Mouse (Mus musculus): ENCODE data around the gene Akr1a1. TPM values are rescaled to one million over a fixed set of nuclear protein-coding genes. Genes with fewer than 3 reads are reported as not detected.

The Akr1a1 gene
- polyA plus RNA-seq, 1 experiment from 2014 or later = 609 TPM

GRCm38 (mm10) chr4:116653228-116653627 is 1.7 kb upstream of the Akr1a1 start:
- H3K4me3 ChIP-seq (ENCODE audit: low read depth, low read length) = no peak overlapping the region
- 90% methylated on average over 6 of the region's 6 CpGs for WGBS
- ATAC-seq (ENCODE audit: low FRiP score) (no peak), DNase-seq (ENCODE audit: low spot score) (no peak)
- H3K36me3 ChIP-seq (ENCODE audit: control insufficient read depth, insufficient read depth, low read length) = no peaks in the 10 kb centered on the region
- H3K27me3 ChIP-seq (ENCODE audit: control insufficient read depth, insufficient read depth, low read length) = no peaks in the 10 kb centered on the region
- H3K4me1 ChIP-seq (replicated peaks; ENCODE audit: control insufficient read depth, insufficient read depth, low read length) = peaks cover 3% of the 10 kb centered on the region; the same call in 1 of the 2 replicates
- H3K9ac ChIP-seq (ENCODE audit: low read depth, low read length) = no peak overlapping the region
- H3K9me3 ChIP-seq (ENCODE audit: control insufficient read depth, low read length) = no peaks in the 10 kb centered on the region
- no peak overlapping the region for H3K4me2 ChIP-seq (replicated peaks; ENCODE audit: low read depth, low read length)
- H3K27ac ChIP-seq (ENCODE audit: low read depth, low read length) = no peak overlapping the region

- H3K4me3 ChIP-seq (ENCODE audit: low read depth, low read length) = peak overlapping the region; percentile 98
- peak overlapping the region; percentile 63 for H3K4me2 ChIP-seq (replicated peaks; ENCODE audit: low read depth, low read length)
- H3K9me3 ChIP-seq (ENCODE audit: control insufficient read depth, low read length) = no peaks in the 10 kb centered on the region
- no peaks in the 10 kb centered on the region for H3K36me3 ChIP-seq (ENCODE audit: control insufficient read depth, insufficient read depth, low read length)
- H3K27me3 ChIP-seq (ENCODE audit: control insufficient read depth, insufficient read depth, low read length) = no peaks in the 10 kb centered on the region
- DNase-seq (ENCODE audit: low spot score) = no peak
- no peak overlapping the region for H3K27ac ChIP-seq (ENCODE audit: low read depth, low read length)
- ATAC-seq (ENCODE audit: low FRiP score) = peak; percentile 53
- 11% methylated on average over 6 of the region's 6 CpGs for WGBS
- peaks cover 3% of the 10 kb centered on the region; the same call in 1 of the 2 replicates for H3K4me1 ChIP-seq (replicated peaks; ENCODE audit: control insufficient read depth, insufficient read depth, low read length)
- peak overlapping the region; percentile 95 for H3K9ac ChIP-seq (ENCODE audit: low read depth, low read length)
Observed at GRCm38 (mm10) chr4:116651797-116652135, 286 bp upstream of the Akr1a1 start.

GRCm38 (mm10) chr4:116650365-116650764 is 1.1 kb downstream of the Akr1a1 start:
- Histone ChIP-seq H3K36me3 (ENCODE audit: control insufficient read depth, insufficient read depth, low read length) (no peaks in the 10 kb centered on the region), H3K27ac (ENCODE audit: low read depth, low read length) (peak overlapping the region; percentile 72; the same call in 1 of the 2 replicates), H3K4me1 (replicated peaks; ENCODE audit: control insufficient read depth, insufficient read depth, low read length) (peaks cover 3% of the 10 kb centered on the region; the same call in 1 of the 2 replicates), H3K9me3 (ENCODE audit: control insufficient read depth, low read length) (no peaks in the 10 kb centered on the region), H3K27me3 (ENCODE audit: control insufficient read depth, insufficient read depth, low read length) (no peaks in the 10 kb centered on the region), H3K4me2 (replicated peaks; ENCODE audit: low read depth, low read length) (peak overlapping the region; percentile 63), H3K9ac (ENCODE audit: low read depth, low read length) (peak overlapping the region; percentile 95), H3K4me3 (ENCODE audit: low read depth, low read length) (peak overlapping the region; percentile 98)
- no peak for ATAC-seq (ENCODE audit: low FRiP score)
- no peak for DNase-seq (ENCODE audit: low spot score)
- WGBS = 47% methylated on average over 5 of the region's 5 CpGs

GRCm38 (mm10) chr4:116649411-116649810 is 2.1 kb downstream of the Akr1a1 start:
- H3K9me3 ChIP-seq (ENCODE audit: control insufficient read depth, low read length) = no peaks in the 10 kb centered on the region
- no peak overlapping the region for H3K27ac ChIP-seq (ENCODE audit: low read depth, low read length)
- ATAC-seq (ENCODE audit: low FRiP score) (no peak), DNase-seq (ENCODE audit: low spot score) (no peak)
- H3K4me3 ChIP-seq (ENCODE audit: low read depth, low read length) = no peak overlapping the region
- no peaks in the 10 kb centered on the region for H3K27me3 ChIP-seq (ENCODE audit: control insufficient read depth, insufficient read depth, low read length)
- WGBS = 94% methylated on average over 2 of the region's 2 CpGs
- H3K36me3 ChIP-seq (ENCODE audit: control insufficient read depth, insufficient read depth, low read length) = 0 out of 2 replicates have a peak, but pooled peaks cover 2% of the 10 kb centered on the region
- H3K9ac ChIP-seq (ENCODE audit: low read depth, low read length) = no peak overlapping the region
- H3K4me2 ChIP-seq (replicated peaks; ENCODE audit: low read depth, low read length) = 0 out of 2 replicates have a peak overlapping the region, but pooled peaks have one; percentile 2
- H3K4me1 ChIP-seq (replicated peaks; ENCODE audit: control insufficient read depth, insufficient read depth, low read length) = peaks cover 3% of the 10 kb centered on the region; the same call in 1 of the 2 replicates

- no peak for ATAC-seq (ENCODE audit: low FRiP score)
- Histone ChIP-seq H3K4me3 (ENCODE audit: low read depth, low read length) (no peak overlapping the region), H3K27me3 (ENCODE audit: control insufficient read depth, insufficient read depth, low read length) (no peaks in the 10 kb centered on the region), H3K27ac (ENCODE audit: low read depth, low read length) (no peak overlapping the region), H3K4me1 (replicated peaks; ENCODE audit: control insufficient read depth, insufficient read depth, low read length) (peaks cover 3% of the 10 kb centered on the region; the same call in 1 of the 2 replicates), H3K36me3 (ENCODE audit: control insufficient read depth, insufficient read depth, low read length) (0 out of 2 replicates have a peak, but pooled peaks cover 4% of the 10 kb centered on the region), H3K9ac (ENCODE audit: low read depth, low read length) (no peak overlapping the region), H3K9me3 (ENCODE audit: control insufficient read depth, low read length) (no peaks in the 10 kb centered on the region), H3K4me2 (replicated peaks; ENCODE audit: low read depth, low read length) (no peak overlapping the region)
- DNase-seq (ENCODE audit: low spot score) = no peak
- 92% methylated on average over 7 of the region's 7 CpGs for WGBS
Observed at GRCm38 (mm10) chr4:116645624-116646023, 5.9 kb downstream of the Akr1a1 start.

- Histone ChIP-seq H3K9me3 (ENCODE audit: control insufficient read depth, low read length) (no peaks in the 10 kb centered on the region), H3K4me3 (ENCODE audit: low read depth, low read length) (no peak overlapping the region), H3K27ac (ENCODE audit: low read depth, low read length) (no peak overlapping the region), H3K36me3 (ENCODE audit: control insufficient read depth, insufficient read depth, low read length) (0 out of 2 replicates have a peak, but pooled peaks cover 11% of the 10 kb centered on the region), H3K9ac (ENCODE audit: low read depth, low read length) (no peak overlapping the region), H3K4me1 (replicated peaks; ENCODE audit: control insufficient read depth, insufficient read depth, low read length) (no peaks in the 10 kb centered on the region), H3K27me3 (ENCODE audit: control insufficient read depth, insufficient read depth, low read length) (no peaks in the 10 kb centered on the region), H3K4me2 (replicated peaks; ENCODE audit: low read depth, low read length) (no peak overlapping the region)
- 70% methylated on average over 6 of the region's 6 CpGs for WGBS
- DNase-seq (ENCODE audit: low spot score) (no peak), ATAC-seq (ENCODE audit: low FRiP score) (no peak)
Observed at GRCm38 (mm10) chr4:116644326-116644725, 7.2 kb downstream of the Akr1a1 start.

- H3K4me1 ChIP-seq (replicated peaks; ENCODE audit: control insufficient read depth, insufficient read depth, low read length) = no peaks in the 10 kb centered on the region
- no peak for ATAC-seq (ENCODE audit: low FRiP score)
- no peaks in the 10 kb centered on the region for H3K27me3 ChIP-seq (ENCODE audit: control insufficient read depth, insufficient read depth, low read length)
- peaks cover 21% of the 10 kb centered on the region for H3K36me3 ChIP-seq (ENCODE audit: control insufficient read depth, insufficient read depth, low read length)
- H3K27ac ChIP-seq (ENCODE audit: low read depth, low read length) = no peak overlapping the region
- H3K9ac ChIP-seq (ENCODE audit: low read depth, low read length) = no peak overlapping the region
- H3K4me3 ChIP-seq (ENCODE audit: low read depth, low read length) = no peak overlapping the region
- H3K9me3 ChIP-seq (ENCODE audit: control insufficient read depth, low read length) = no peaks in the 10 kb centered on the region
- H3K4me2 ChIP-seq (replicated peaks; ENCODE audit: low read depth, low read length) = no peak overlapping the region
- WGBS = 89% methylated on average over 1 of the region's 1 CpGs
- no peak for DNase-seq (ENCODE audit: low spot score)
Observed at GRCm38 (mm10) chr4:116642071-116642470, 9.4 kb downstream of the Akr1a1 start.

GRCm38 (mm10) chr4:116638821-116639220 is 12.7 kb downstream of the Akr1a1 start:
- ATAC-seq (ENCODE audit: low FRiP score) = no peak
- no peak overlapping the region for H3K27ac ChIP-seq (ENCODE audit: low read depth, low read length)
- H3K4me2 ChIP-seq (replicated peaks; ENCODE audit: low read depth, low read length) = no peak overlapping the region
- no peaks in the 10 kb centered on the region for H3K27me3 ChIP-seq (ENCODE audit: control insufficient read depth, insufficient read depth, low read length)
- peaks cover 30% of the 10 kb centered on the region for H3K36me3 ChIP-seq (ENCODE audit: control insufficient read depth, insufficient read depth, low read length)
- DNase-seq (ENCODE audit: low spot score) = no peak
- H3K9ac ChIP-seq (ENCODE audit: low read depth, low read length) = no peak overlapping the region
- H3K4me1 ChIP-seq (replicated peaks; ENCODE audit: control insufficient read depth, insufficient read depth, low read length) = no peaks in the 10 kb centered on the region
- no peak overlapping the region for H3K4me3 ChIP-seq (ENCODE audit: low read depth, low read length)
- H3K9me3 ChIP-seq (ENCODE audit: control insufficient read depth, low read length) = no peaks in the 10 kb centered on the region
- 97% methylated on average over 6 of the region's 6 CpGs for WGBS

- Histone ChIP-seq H3K9me3 (ENCODE audit: control insufficient read depth, low read length) (no peaks in the 10 kb centered on the region), H3K27ac (ENCODE audit: low read depth, low read length) (no peak overlapping the region), H3K27me3 (ENCODE audit: control insufficient read depth, insufficient read depth, low read length) (no peaks in the 10 kb centered on the region), H3K4me3 (ENCODE audit: low read depth, low read length) (no peak overlapping the region), H3K4me2 (replicated peaks; ENCODE audit: low read depth, low read length) (no peak overlapping the region), H3K9ac (ENCODE audit: low read depth, low read length) (no peak overlapping the region), H3K4me1 (replicated peaks; ENCODE audit: control insufficient read depth, insufficient read depth, low read length) (no peaks in the 10 kb centered on the region), H3K36me3 (ENCODE audit: control insufficient read depth, insufficient read depth, low read length) (peaks cover 24% of the 10 kb centered on the region)
- DNase-seq (ENCODE audit: low spot score) = no peak
- no peak for ATAC-seq (ENCODE audit: low FRiP score)
- WGBS = 95% methylated on average over 1 of the region's 1 CpGs
Observed at GRCm38 (mm10) chr4:116635197-116635596, 16.3 kb downstream of the Akr1a1 start.

Measured in hindbrain, embryonic 11.5 days (tissue).